Mouse (Mus musculus): Measurements from ENCODE around the gene Gm21958. TPM values are rescaled to one million over a fixed set of nuclear protein-coding genes. Genes with fewer than 3 reads are reported as not detected.

The Gm21958 gene
- 0.63 TPM in 1 of 2 replicates, not detected in the other for polyA plus RNA-seq (2016; fragmentation: Nextera tagmentation; extraction: Ambion mirVana)

- Histone ChIP-seq H3K27me3 (ENCODE audit: insufficient read depth, poor library complexity, severe bottlenecking) (no peaks in the 10 kb centered on the region), H3K27ac (no peak within 1 kb of the TSS), H3K36me3 (peaks cover 94% of the 10 kb centered on the region), H3K4me1 (no peaks in the 10 kb centered on the region), H3K4me3 (no peak within 1 kb of the TSS), H3K9me3 (no peaks in the 10 kb centered on the region)
- DNase-seq (ENCODE audit: low spot score): no peak
- WGBS: 89% methylated on average over 6 of the region's 6 CpGs
Measured at GRCm38 (mm10) chr3:54714253-54714652, at the start of gene Gm21958. Gene Gm21958 (minus strand): TSS chr3:54714353.

- Histone ChIP-seq H3K9me3 (no peaks in the 10 kb centered on the region), H3K27me3 (ENCODE audit: insufficient read depth, poor library complexity, severe bottlenecking) (no peaks in the 10 kb centered on the region), H3K4me1 (peaks cover 15% of the 10 kb centered on the region), H3K36me3 (no peaks in the 10 kb centered on the region), H3K4me3 (no peak overlapping the region), H3K27ac (no peak overlapping the region)
- no peak for DNase-seq (ENCODE audit: low spot score)
- 82% methylated on average over 1 of the region's 1 CpGs for WGBS
Measured at GRCm38 (mm10) chr3:54761258-54761657, 47.1 kb upstream of the Gm21958 start.

- Histone ChIP-seq H3K4me1 (peaks cover 18% of the 10 kb centered on the region), H3K36me3 (no peaks in the 10 kb centered on the region), H3K27me3 (ENCODE audit: insufficient read depth, poor library complexity, severe bottlenecking) (0 out of 2 replicates have a peak, but pooled peaks cover 2% of the 10 kb centered on the region), H3K4me3 (no peak overlapping the region), H3K27ac (no peak overlapping the region), H3K9me3 (no peaks in the 10 kb centered on the region)
- DNase-seq (ENCODE audit: low spot score): no peak
- WGBS: 72% methylated on average over 15 of the region's 15 CpGs
Measured at GRCm38 (mm10) chr3:54760321-54761115, 46.4 kb upstream of the Gm21958 start.

GRCm38 (mm10) chr3:54759211-54759610, 45.1 kb upstream of the Gm21958 start:
- Histone ChIP-seq H3K4me1 (peaks cover 25% of the 10 kb centered on the region), H3K36me3 (no peaks in the 10 kb centered on the region), H3K27me3 (ENCODE audit: insufficient read depth, poor library complexity, severe bottlenecking) (peaks cover 10% of the 10 kb centered on the region; the same call in 1 of the 2 replicates), H3K4me3 (no peak overlapping the region), H3K27ac (no peak overlapping the region), H3K9me3 (no peaks in the 10 kb centered on the region)
- 75% methylated on average over 9 of the region's 9 CpGs for WGBS
- DNase-seq (ENCODE audit: low spot score): no peak

GRCm38 (mm10) chr3:54757446-54757845, 43.3 kb upstream of the Gm21958 start:
- WGBS: 87% methylated on average over 8 of the region's 8 CpGs
- no peak for DNase-seq (ENCODE audit: low spot score)
- peaks cover 22% of the 10 kb centered on the region for H3K4me1 ChIP-seq
- no peak overlapping the region for H3K27ac ChIP-seq
- H3K4me3 ChIP-seq: no peak overlapping the region
- peaks cover 10% of the 10 kb centered on the region; the same call in 1 of the 2 replicates for H3K27me3 ChIP-seq (ENCODE audit: insufficient read depth, poor library complexity, severe bottlenecking)
- no peaks in the 10 kb centered on the region for H3K9me3 ChIP-seq
- no peaks in the 10 kb centered on the region for H3K36me3 ChIP-seq

- Histone ChIP-seq H3K27me3 (ENCODE audit: insufficient read depth, poor library complexity, severe bottlenecking) (peaks cover 10% of the 10 kb centered on the region; the same call in 1 of the 2 replicates), H3K4me3 (peak overlapping the region; percentile 74), H3K9me3 (no peaks in the 10 kb centered on the region), H3K4me1 (peaks cover 21% of the 10 kb centered on the region), H3K36me3 (peaks cover 5% of the 10 kb centered on the region), H3K27ac (peak overlapping the region; percentile 90)
- WGBS: 0% methylated on average over 11 of the region's 11 CpGs
- no peak for DNase-seq (ENCODE audit: low spot score)
Measured at GRCm38 (mm10) chr3:54756058-54756457, 41.9 kb upstream of the Gm21958 start.

- Histone ChIP-seq H3K4me3 (peak within 1 kb of the TSS; percentile 74), H3K27ac (peak within 1 kb of the TSS; percentile 90), H3K27me3 (ENCODE audit: insufficient read depth, poor library complexity, severe bottlenecking) (peaks cover 10% of the 10 kb centered on the region; the same call in 1 of the 2 replicates), H3K36me3 (peaks cover 12% of the 10 kb centered on the region), H3K4me1 (peaks cover 15% of the 10 kb centered on the region), H3K9me3 (no peaks in the 10 kb centered on the region)
- peak; percentile 81 for DNase-seq (ENCODE audit: low spot score)
- WGBS: under 1% methylated on average over 62 of the region's 66 CpGs
Measured at GRCm38 (mm10) chr3:54755145-54756041, 41.2 kb upstream of the Gm21958 start, which contains the start of gene Smad9. Gene Smad9 (plus strand): TSS chr3:54755582.

- Histone ChIP-seq H3K4me1 (peaks cover 14% of the 10 kb centered on the region), H3K36me3 (peaks cover 32% of the 10 kb centered on the region), H3K4me3 (no peak overlapping the region), H3K27me3 (ENCODE audit: insufficient read depth, poor library complexity, severe bottlenecking) (peaks cover 10% of the 10 kb centered on the region; the same call in 1 of the 2 replicates), H3K27ac (no peak overlapping the region), H3K9me3 (no peaks in the 10 kb centered on the region)
- 76% methylated on average over 4 of the region's 4 CpGs for WGBS
- no peak for DNase-seq (ENCODE audit: low spot score)
Measured at GRCm38 (mm10) chr3:54753411-54753810, 39.3 kb upstream of the Gm21958 start.

GRCm38 (mm10) chr3:54745799-54746198, 31.6 kb upstream of the Gm21958 start:
- H3K4me3 ChIP-seq: no peak overlapping the region
- H3K9me3 ChIP-seq: no peaks in the 10 kb centered on the region
- no peak overlapping the region for H3K27ac ChIP-seq
- no peaks in the 10 kb centered on the region for H3K27me3 ChIP-seq (ENCODE audit: insufficient read depth, poor library complexity, severe bottlenecking)
- DNase-seq (ENCODE audit: low spot score): no peak
- H3K4me1 ChIP-seq: peaks cover 7% of the 10 kb centered on the region; the same call in 1 of the 2 replicates
- peaks cover 98% of the 10 kb centered on the region for H3K36me3 ChIP-seq
- 57% methylated on average over 5 of the region's 5 CpGs for WGBS

- WGBS: 97% methylated on average over 11 of the region's 11 CpGs
- no peak for DNase-seq (ENCODE audit: low spot score)
- Histone ChIP-seq H3K27ac (no peak overlapping the region), H3K36me3 (peaks cover 81% of the 10 kb centered on the region), H3K9me3 (no peaks in the 10 kb centered on the region), H3K27me3 (ENCODE audit: insufficient read depth, poor library complexity, severe bottlenecking) (no peaks in the 10 kb centered on the region), H3K4me3 (no peak overlapping the region), H3K4me1 (peaks cover 2% of the 10 kb centered on the region; the same call in 1 of the 2 replicates)
Measured at GRCm38 (mm10) chr3:54741965-54742364, 27.8 kb upstream of the Gm21958 start.

GRCm38 (mm10) chr3:54737317-54737716, 23.2 kb upstream of the Gm21958 start:
- no peak overlapping the region for H3K27ac ChIP-seq
- peaks cover 49% of the 10 kb centered on the region for H3K36me3 ChIP-seq
- DNase-seq (ENCODE audit: low spot score): no peak
- no peaks in the 10 kb centered on the region for H3K27me3 ChIP-seq (ENCODE audit: insufficient read depth, poor library complexity, severe bottlenecking)
- 93% methylated on average over 8 of the region's 8 CpGs for WGBS
- H3K9me3 ChIP-seq: no peaks in the 10 kb centered on the region
- H3K4me3 ChIP-seq: no peak overlapping the region
- H3K4me1 ChIP-seq: no peaks in the 10 kb centered on the region

- no peaks in the 10 kb centered on the region for H3K4me1 ChIP-seq
- WGBS: 60% methylated on average over 18 of the region's 18 CpGs
- peak overlapping the region; percentile 98 for H3K27ac ChIP-seq
- peak overlapping the region; percentile 95 for H3K4me3 ChIP-seq
- no peak for DNase-seq (ENCODE audit: low spot score)
- no peaks in the 10 kb centered on the region for H3K27me3 ChIP-seq (ENCODE audit: insufficient read depth, poor library complexity, severe bottlenecking)
- peaks cover 49% of the 10 kb centered on the region for H3K36me3 ChIP-seq
- H3K9me3 ChIP-seq: no peaks in the 10 kb centered on the region
Measured at GRCm38 (mm10) chr3:54736101-54736927, 22.2 kb upstream of the Gm21958 start.

Data from heart, embryonic 10.5 days (tissue).